Mouse (Mus musculus): ENCODE measurements around the gene Tmco3.
A peak's percentile ranks its signal among the peaks of the same experiment; 100 is the strongest.

Tmco3 gene

DNA sequence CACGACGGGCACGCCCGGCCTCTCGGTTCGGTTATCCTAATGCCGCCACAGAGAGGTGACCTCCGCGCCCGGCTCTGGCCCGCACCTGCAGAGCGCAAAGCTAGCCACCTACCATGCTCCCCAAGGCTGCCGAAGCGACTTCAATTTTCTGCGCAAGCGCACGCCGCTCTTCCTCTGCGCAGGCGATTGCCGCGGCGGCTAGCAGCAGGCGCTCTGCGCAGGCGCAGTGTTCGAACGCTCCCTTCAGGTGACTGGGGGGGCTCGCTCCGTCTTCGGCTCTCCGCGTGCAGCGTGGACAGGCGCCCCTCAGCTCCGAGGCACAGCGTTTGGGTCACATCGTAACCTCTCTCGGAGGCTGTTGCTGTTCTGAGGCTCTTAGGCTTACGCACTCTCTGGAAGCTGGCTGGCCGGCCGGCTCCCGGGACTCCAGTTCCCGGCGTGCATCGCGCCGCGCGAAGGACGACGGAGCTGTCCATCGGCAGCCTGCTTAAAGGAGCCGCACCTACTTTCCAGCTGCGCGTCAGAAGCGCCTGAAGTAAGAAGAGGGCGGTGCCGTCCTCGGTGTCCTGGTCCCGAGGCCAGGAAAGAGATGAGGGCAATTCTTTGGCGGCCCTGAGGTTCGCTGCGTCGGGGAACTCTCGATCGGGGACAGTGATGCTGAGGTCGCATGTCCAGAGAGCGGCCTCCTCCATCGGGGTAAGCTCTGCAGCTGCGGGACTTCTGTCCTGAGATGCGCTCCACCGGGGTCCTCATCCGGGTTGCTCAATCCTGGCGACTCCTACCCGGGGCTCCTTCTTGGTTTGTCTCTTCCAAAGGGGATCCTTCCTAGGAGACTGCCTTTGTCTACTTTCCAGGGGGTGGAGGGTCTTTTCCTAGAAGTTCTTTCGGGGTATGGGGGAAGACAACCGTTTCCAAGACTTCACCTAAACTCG is at the start of gene Tmco3, which contains the start of gene Dcun1d2:
Tmco3 (plus strand) TSS at position 499 of the 932 bp plus-strand sequence.
Dcun1d2 (minus strand) TSS at position 440 of the 932 bp plus-strand sequence.
- DNase-seq (ENCODE audit: low read depth) = peak; percentile 89

DNA sequence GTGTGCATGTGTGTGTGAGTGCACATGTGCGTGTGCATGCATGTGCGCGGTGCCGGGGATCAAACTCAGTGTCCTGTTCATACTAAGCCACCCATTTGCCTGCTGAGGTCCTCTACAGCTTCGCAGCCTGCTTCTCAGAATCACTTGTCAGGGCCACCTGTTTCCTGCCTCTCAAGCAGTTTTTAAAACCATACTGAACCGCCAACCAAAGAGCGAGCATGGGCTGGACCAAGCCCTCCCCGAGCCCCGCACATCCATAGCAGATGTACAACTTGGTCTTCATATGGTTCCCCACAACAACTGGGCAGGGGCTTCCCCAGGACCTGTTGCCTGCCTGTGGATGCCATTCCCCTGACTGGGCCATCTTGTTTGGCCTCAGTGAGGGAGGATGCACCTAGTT is 47.9 kb upstream of the Tmco3 start:
- no peak for DNase-seq (ENCODE audit: low read depth)

DNA sequence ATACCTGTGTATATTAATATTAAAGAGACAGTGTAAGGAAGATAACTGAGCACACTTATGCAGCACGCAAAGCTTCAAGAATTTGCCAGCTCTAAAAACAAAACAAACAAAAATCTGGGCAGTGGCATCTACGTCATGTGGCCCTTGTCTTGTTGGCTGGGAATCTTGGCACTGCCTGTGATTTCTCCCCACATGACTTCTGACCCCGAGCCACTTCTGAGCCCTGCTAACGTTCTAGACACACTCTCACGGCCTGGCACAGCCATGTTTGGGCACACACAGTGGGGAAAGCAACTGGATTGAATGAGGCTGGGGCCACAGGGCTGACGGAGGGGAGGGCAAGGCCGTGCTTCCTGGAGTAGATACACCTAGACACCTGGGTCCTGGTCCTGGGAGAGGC is 47.3 kb upstream of the Tmco3 start:
- no peak for DNase-seq (ENCODE audit: low read depth)

DNA sequence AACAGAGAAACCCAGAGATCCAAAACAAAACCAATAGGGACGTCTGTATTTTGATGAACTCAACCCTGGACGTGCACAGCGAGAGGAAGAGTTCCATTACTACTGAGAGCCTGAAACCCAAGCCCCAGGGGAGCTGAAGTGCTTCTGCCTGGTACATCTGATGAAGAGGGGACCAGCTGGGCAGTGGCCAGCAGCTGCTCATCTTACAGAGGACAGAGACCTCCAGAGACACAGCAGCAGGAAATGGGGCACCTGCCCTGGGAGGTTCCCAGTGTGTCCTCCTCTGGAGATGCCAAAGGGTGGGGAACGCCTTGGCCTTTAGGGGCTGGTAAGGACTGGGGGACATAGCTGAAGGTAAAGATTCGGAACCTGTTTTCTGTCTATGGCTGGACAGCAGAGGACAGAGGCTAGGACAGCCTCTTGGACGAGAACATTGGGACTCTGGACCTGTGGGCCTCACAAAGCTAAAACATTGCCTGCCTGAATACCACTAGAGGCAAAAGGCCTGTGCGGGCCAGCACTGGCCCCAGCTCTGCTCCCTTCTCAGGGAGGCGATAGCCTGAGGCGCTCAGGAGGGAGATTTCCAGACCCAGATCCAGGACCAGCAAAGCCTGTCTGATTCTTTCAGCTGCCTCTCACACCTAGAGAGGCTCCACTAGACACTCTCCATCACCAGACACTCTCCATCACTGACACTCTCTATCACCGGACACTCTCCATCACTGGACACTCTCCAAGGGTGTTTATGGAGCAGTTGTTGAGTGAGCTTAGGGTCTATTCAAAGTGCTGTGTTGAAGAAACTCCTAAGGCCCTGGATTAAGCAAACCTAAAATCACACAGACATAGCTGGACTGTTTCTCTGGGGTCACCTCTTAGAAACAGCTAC is 44.8 kb upstream of the Tmco3 start:
- DNase-seq (ENCODE audit: low read depth) = no peak

DNA sequence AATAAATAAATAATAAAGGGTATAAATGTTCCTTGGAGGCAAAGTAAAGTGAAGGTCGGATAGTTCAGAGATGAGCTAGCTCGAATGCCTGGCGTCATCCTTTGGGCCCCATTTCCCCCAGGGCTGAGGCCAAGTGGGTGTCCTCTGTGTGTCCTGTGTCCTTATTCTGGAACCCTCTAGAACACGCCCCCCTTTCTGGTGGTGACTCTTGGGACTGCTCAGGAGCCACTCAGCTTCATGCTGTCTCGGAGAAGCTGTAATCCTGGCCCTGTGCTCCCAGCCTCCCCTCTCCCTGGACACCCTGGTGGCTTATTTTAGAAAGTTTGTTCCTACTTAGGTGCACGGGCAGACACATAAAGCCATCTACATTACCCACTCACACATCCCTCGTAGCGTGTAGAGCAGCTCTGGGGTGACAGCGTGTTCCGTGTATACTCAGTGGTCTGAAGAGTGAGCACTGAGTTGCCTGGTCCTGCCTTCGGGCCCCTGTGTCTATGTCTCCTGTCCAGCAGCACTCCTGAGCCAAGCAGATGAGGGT is 43.6 kb upstream of the Tmco3 start:
- DNase-seq (ENCODE audit: low read depth) = no peak

DNA sequence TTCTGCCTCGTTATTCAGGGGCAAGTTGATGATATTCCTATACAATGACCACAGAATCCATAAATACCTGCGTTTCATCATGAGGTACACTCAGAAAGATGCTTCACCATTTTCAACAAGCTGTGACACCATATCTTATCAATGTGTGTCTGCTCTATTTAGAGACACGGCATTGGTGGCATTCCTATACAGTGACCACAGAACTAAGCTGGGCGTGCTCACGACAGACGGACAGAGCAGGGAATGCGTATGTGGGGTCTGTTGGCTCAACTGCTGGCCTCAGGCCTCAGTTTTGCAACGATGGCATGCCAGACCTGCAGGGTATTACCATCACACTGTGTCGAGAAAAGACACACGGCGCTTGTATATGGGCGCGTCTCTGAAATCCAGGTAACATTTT is 35.2 kb upstream of the Tmco3 start:
- DNase-seq (ENCODE audit: low read depth) = no peak

DNA sequence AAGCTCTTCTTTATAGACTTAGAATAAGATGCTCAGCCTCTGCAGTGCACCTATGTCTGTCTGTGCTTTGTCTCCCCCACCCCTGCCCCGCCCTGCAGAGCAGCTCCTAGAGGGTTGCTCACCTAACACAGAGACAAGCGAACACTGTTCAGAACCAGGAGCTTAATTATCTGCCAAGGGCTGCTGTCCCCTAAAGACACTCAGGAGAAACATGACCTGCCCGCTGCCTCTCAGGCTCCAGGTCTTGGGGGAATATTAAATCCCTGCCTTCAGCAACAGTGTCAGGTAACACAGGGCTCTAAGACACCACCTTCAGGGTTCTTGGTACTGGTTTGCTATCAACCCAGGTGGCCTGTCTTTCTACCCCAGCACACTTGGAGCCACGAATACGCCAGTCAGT is 34.6 kb upstream of the Tmco3 start:
- no peak for DNase-seq (ENCODE audit: low read depth)

DNA sequence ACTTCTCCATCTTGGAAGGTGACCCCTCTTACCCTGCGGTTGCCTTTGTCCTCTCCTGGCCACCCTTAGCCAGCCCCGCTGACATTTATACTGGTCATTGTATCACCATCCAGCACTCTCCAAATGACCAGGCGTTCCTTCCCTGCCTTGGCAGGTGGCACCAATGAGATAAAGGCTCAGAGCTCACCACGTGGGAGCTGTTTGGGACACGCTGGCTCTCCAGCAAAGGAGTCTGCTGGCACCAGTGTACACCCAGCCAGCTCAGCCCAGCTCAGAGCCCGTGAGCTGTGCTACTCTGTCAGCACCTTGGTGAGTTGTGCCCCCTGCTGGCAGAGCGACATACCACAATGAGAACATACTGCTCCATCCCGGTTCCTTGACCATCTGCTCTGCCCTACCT is 34.0 kb upstream of the Tmco3 start, which contains the start of gene Adprhl1:
Adprhl1 (minus strand) TSS at position 144 of the 400 bp plus-strand sequence.
- peak; percentile 7 for DNase-seq (ENCODE audit: low read depth)

DNA sequence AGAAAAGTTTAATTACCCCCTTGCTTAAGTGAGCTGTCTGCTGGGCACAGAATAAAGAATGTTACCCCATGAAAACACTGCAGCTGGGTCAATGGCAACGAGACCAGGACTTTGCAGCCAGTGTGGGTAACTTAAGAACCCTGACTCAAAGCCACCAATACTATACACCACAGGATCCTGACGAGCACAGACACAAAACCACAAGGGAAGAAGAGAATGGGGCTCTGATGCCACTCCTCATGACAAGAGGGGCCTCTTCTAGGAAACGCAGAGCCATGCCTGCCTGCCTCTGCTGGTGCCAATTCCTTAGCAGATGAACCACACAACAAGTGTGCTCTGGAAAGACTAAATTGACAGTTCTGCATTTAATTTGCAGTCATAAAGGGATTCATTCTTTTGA is 24.6 kb upstream of the Tmco3 start:
- no peak for DNase-seq (ENCODE audit: low read depth)

DNA sequence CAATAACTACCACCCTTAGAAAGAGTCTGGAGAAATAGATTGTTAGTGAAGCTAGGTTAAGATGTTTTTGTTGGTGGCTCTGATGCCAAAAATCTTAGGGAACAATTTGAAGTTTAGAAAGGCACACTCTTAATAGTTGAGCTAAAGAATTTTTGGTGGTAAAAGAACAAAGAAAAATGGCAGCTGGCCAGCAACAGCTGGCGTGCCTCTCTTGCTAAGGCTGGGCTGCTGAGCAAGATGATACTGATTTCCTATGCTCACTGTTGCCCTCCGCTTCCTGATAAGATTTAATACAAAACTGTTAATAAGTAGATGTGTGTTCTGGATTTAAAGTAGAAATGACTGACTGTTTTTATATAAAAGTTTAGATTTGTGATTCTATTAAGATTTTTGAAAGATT is 20.4 kb upstream of the Tmco3 start:
- DNase-seq (ENCODE audit: low read depth) = no peak

DNA sequence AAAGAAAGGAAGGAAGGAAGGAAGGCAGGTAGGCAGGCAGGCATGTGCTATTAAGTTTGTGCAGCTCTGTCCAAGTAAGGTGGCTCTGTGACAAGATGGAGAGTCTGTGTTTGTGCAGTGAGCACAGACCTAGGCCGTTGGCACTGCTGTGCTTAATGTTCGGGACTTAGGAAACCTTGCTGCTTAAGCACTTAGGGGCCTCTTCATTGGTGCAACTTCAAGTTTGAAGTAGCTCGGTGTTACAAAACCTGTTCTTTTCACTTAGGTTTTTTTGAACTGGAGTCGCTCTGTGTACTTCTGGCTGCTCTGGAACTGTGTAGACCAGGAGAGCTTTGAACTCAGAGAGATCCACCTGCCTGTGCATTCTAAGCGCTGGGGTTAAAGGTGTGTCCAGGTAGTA is 15.2 kb upstream of the Tmco3 start:
- DNase-seq (ENCODE audit: low read depth) = no peak

DNA sequence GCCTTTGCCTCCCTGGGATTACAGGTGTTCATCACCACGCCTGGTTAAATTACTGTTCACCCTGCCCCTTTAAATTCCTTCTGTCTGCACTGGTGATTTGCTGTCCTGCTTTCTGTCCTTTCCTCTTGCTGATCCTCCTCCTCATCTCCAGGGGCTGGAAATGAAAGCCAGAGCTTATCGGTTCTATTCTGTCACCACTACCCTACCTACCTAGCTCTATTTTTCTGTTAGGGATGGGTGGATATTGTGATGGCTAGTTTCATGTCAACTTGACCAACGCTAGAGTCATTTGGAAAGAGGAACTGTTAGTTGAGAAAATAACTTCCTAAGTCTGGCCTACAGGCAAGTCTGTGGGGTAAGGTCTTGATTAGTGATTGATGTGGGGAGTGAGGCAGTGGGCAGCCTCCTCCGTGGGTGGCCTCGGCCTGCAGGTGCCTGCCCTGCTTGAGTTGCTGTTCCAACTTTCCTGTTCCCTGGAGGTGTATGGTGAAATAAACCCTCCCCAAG is 11.0 kb upstream of the Tmco3 start:
- no peak for DNase-seq (ENCODE audit: low read depth)

DNA sequence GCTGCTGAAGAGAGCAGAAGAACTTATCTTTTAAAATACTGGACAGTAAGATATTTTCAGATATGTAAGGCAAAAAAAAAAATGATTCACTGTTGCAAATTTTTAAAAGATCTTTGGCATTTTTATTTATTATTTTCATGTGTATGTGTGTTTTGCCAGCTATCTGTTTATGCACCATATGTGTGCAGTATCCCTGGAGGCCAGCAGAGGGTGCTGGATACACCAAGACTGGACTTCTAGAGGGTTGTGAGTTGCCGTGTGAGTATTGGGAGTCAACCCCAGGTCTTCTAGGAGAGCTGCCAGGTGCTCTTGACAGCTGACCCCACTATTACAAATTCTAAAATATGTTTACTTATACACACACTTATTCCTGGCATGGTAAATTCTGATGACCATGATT is 4.8 kb upstream of the Tmco3 start:
- DNase-seq (ENCODE audit: low read depth) = no peak

DNA sequence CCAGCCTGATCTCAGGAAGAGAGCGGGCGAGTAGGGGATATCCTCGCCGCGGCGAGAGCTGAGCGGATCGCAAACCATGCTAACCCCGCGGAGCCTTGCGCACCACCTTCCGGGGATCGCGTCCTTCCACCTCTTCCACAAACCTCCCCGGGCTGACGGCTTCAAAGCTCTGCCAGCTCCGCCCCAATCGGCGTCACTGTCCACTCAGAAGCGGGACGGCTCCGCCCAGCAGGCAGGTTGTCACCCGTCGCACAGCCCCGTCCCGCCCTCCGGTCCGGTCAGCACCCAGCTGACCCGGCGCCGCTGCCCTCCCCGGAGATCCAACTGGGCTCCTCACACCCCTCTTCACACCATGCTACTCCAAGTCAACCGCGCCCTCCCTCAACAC is 692 bp upstream of the Tmco3 start:
- DNase-seq (ENCODE audit: low read depth) = peak; percentile 67

DNA sequence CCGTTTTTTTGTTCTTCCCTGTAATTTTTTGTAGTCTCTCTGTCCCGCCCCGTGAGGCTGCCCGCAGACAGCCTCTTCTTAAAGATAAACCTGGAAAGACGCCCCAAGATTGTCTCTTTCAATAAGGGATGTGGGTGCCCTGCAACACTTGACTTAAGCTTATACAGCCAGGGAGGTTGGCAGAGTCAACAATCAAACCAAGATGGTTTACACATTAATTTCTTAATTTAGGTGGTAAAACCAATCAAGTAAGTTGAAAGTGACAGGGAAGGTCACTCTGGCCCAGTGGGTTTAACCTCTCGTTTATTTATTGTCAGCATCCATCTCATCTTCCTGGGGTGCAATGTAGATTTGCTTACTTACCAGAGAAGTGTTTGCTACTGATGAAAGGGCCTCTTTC is 656 bp downstream of the Tmco3 start:
- no peak for DNase-seq (ENCODE audit: low read depth)

DNA sequence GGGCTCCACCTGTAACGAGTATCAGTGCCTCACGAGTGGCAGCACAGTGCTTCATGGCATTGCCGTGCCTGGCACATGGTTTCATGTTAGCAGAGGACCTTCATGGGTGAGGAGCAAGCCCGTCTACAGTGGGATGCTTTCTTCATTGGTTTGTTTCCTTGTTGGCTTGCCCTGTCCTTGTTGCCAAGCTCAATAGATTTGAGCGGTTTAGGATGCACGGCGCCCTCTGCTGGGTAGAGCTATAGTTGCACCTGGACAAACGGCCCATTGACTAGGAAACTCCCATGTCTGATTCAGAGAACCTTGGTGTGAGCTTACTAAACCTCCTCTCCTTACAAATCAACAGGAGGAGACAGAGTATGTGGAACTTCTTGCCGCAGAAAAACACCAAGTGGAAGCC is 4.4 kb downstream of the Tmco3 start:
- DNase-seq (ENCODE audit: low read depth) = peak; percentile 85

DNA sequence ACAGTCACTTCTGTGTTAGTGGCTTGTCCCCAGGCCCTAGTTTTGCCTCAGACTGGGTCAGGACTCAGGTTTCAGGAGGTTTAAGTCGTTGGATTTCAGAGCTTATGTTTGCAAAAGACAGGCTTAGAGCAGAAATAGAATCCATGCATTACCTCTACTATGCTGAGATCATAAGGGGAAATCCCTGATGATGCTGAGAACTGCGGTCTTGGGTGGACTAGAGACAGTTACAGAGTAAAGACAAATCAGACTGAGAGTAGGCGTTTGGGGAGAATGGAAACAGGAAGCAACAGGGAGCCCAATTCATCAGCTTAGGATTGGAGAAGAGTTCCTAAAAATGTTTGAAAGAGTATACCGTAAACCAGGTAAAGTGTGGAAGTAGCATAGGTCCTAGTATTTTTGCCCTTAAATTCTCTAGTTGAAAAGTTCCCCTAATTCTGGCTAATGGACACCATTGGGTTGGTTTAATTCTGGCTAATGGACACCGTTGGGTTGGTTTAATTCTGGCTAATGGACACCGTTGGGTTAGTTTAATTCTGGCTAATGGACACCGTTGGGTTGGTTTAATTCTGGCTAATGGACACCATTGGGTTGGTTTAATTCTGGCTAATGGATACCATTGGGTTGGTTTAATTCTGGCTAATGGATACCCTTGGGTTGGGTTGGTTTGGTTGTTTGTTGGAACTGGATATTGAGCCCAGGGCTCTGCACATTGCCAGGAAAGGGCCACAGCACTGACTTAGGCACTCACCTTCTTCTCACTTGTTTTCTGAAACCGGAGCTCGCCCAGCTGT is 5.9 kb downstream of the Tmco3 start:
- DNase-seq (ENCODE audit: low read depth) = no peak

DNA sequence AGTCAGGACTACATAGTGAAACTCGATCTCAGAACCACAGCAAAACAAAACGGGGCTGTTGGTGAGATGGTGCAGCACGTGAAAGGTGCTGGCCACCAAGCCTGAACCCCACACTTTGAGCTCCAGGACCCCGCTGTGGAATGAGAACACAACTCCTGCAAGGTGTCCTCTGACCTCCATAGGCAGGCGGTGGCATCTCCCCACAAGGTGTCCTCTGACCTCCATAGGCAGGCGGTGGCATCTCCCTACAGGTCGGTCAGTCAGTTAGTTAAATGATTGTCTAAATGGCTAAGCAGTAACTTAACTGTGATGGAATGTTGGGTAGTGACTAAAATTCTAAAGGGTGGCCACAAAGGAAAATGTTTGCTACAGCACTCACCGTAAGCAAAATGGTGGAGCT is 11.6 kb downstream of the Tmco3 start:
- DNase-seq (ENCODE audit: low read depth) = no peak

DNA sequence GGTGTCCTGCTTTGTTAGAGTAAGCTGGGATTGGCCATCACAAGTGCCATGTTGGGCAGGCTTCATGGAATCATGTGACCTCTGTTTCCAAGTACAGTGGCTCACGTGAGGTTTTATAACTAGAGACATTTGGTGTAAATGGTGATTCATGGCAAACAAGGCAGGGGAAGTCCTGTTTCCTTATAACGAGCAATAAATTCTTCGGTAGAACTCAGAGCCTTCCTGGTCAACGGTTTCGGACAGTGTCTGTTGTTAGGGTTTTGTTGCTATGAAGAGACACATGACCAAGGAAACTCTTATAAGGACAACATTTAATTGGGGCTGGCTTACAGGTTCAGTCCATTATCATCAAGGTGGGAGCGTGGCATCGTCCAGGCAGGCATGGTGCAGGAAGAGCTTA is 13.0 kb downstream of the Tmco3 start:
- DNase-seq (ENCODE audit: low read depth) = no peak

DNA sequence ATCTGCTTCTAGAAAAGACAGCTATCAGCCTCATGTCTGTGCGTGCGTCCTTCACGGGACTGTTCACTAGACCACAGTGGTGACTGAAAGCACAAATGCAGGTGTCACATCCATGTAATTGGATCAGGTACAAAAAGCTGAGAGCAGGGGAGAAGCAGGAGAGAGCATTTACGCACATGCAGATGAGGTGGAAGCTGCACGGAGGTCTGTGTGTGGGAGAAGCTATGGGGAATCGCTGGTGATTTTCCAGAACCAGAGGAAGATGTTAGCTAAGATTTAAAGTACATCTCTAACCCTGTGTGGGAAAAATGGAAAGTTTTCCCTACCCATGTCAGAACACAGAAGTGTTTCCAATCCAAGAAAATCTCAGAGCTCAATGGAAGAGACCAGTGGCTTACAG is 17.5 kb downstream of the Tmco3 start:
- no peak for DNase-seq (ENCODE audit: low read depth)

DNA sequence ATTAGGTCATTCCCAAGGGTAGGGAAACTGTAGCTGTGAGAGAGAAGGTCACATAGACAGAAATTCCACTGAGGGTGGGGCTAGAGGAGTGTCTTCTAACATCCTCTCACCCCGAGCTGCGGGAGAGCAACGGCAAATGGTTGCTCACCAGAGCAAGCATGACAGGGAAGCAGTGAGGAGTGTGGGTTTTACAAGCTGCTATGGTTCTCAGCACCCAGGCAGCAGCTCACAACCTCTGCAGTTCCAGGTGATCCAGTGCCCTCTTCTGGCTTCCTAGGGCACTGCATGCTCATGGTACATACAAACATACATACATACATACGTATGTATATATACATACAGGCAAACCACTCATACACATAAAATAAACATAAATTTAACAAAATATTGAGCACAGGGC is 17.9 kb downstream of the Tmco3 start:
- DNase-seq (ENCODE audit: low read depth) = no peak

Measured in fibroblast of lung, adult 2 months (primary cell).